Mouse (Mus musculus) CH12.LX (cell line): ENCODE results near the gene Pcsk7.

ENCODE experiments used
- CHD2 ChIP-seq: IDR thresholded peaks from 2 replicates; pipeline ENCODE4 v1.6.1; 2011; ENCODE audit warnings: low read length, improper control_type of control experiment
- CTCF ChIP-seq, 2 experiments: IDR thresholded peaks in 1 of 2; conservative IDR thresholded peaks in 1 of 2; 2 replicates each; pipeline ENCODE4 v1.5.1; 2011 to 2012; ENCODE audit warnings: low read depth in 2 of 2, low read length in 2 of 2, improper control_type of control experiment in 1 of 2, inconsistent platforms in 1 of 2, mild to moderate bottlenecking in 1 of 2, moderate library complexity in 1 of 2
- ELF1 ChIP-seq: IDR thresholded peaks from 2 replicates; pipeline ENCODE4 v1.6.1; 2014; ENCODE audit warnings: low read depth, mild to moderate bottlenecking, inconsistent platforms, low read length, improper control_type of control experiment
- GABPA ChIP-seq: IDR thresholded peaks from 2 replicates; pipeline ENCODE4 v1.6.1; 2012; ENCODE audit warnings: low read depth, low read length, improper control_type of control experiment, inconsistent platforms; ENCODE audit not compliant: insufficient replicate concordance
- HCFC1 ChIP-seq: IDR thresholded peaks from 2 replicates; pipeline ENCODE4 v1.6.1; 2012; ENCODE audit warnings: low read depth, mild to moderate bottlenecking, inconsistent platforms, low read length, improper control_type of control experiment
- JUND ChIP-seq: conservative IDR thresholded peaks from 2 replicates; pipeline ENCODE4 v1.6.1; 2011; ENCODE audit warnings: low read depth, low read length, improper control_type of control experiment
- POLR2A ChIP-seq: IDR thresholded peaks from 2 replicates; pipeline ENCODE4 v1.6.1; 2011; ENCODE audit warnings: low read depth, mild to moderate bottlenecking, improper control_type of control experiment, low read length
- POLR2AphosphoS2 ChIP-seq: IDR thresholded peaks from 2 replicates; pipeline ENCODE4 v1.6.1; 2011; ENCODE audit warnings: low read depth, low read length, improper control_type of control experiment
- USF1 ChIP-seq: IDR thresholded peaks from 2 replicates; pipeline ENCODE4 v1.6.1; 2014; ENCODE audit warnings: low read depth, mild to moderate bottlenecking, inconsistent platforms, low read length, improper control_type of control experiment

- TF ChIP-seq GABPA (no peak), ELF1 (no peak), CTCF (conservative IDR thresholded peaks at IDR 0.05 in 1 of 2, IDR thresholded peaks at IDR 0.05 in 1 of 2; ENCODE audit: low read depth in 2 of 2, low read length in 2 of 2) (no peak), JUND (no peak), HCFC1 (no peak), USF1 (no peak), CHD2 (no peak), POLR2A (no peak), POLR2AphosphoS2 (no peak)
Measured at GRCm38 (mm10) chr9:45946182-45946871, 40.0 kb downstream of the Pcsk7 start.
